Mouse (Mus musculus) forebrain, embryonic 14.5 days (tissue): ENCODE data around the gene Tiam1. TPM values are rescaled to one million over a fixed set of nuclear protein-coding genes. Genes with fewer than 3 reads are reported as not detected.

Experiments used
- ATAC-seq: fragments of 200-750 bp; cut with Nextera tagmentation; 2 replicates; pipeline ENCODE4 v1.8.0; 2017; ENCODE audit warnings: mild to moderate bottlenecking, moderate library complexity
- DNase-seq: peaks from one replicate; pipeline ENCODE4 v3.0.0-alpha.2; 2015; ENCODE audit warnings: low spot score
- H3K27ac ChIP-seq: fragments of 300-500 bp; sonication (generic); 2 replicates; pipeline ENCODE4 v1.5.1; 2014; ENCODE audit warnings: low read depth, mild to moderate bottlenecking, control low read depth, low read length, moderate library complexity
- H3K27me3 ChIP-seq: fragments of 300-500 bp; sonication (generic); replicated peaks from 2 replicates; pipeline ENCODE4 v1.6.1; 2014; ENCODE audit warnings: low read length, control low read depth, mixed read lengths; ENCODE audit not compliant: control insufficient read depth, insufficient read depth
- H3K36me3 ChIP-seq: fragments of 300-500 bp; sonication (generic); 2 replicates; pipeline ENCODE4 v1.6.1; 2014; ENCODE audit warnings: low read length, control low read depth; ENCODE audit not compliant: control insufficient read depth, insufficient read depth
- H3K4me1 ChIP-seq: fragments of 300-500 bp; sonication (generic); 2 replicates; pipeline ENCODE4 v1.6.1; 2014; ENCODE audit warnings: antibody characterized with exemption, low read length, control low read depth; ENCODE audit not compliant: control insufficient read depth, insufficient read depth
- H3K4me2 ChIP-seq: fragments of 300-500 bp; sonication (generic); 2 replicates; pipeline ENCODE4 v1.6.1; 2014; ENCODE audit warnings: mild to moderate bottlenecking, control low read depth, low read length
- H3K4me3 ChIP-seq: fragments of 300-500 bp; sonication (generic); 2 replicates; pipeline ENCODE4 v1.5.1; 2014; ENCODE audit warnings: low read depth, low read length, control low read depth
- H3K9ac ChIP-seq: fragments of 300-500 bp; sonication (generic); 2 replicates; pipeline ENCODE4 v1.6.1; 2014; ENCODE audit warnings: mild to moderate bottlenecking, low read length, control low read depth, moderate library complexity
- H3K9me3 ChIP-seq: fragments of 300-500 bp; sonication (generic); replicated peaks from 2 replicates; pipeline ENCODE4 v1.6.1; 2016; ENCODE audit warnings: low read length, control low read depth, mixed read lengths; ENCODE audit not compliant: control insufficient read depth
- WGBS: fragments of 180-500 bp; shearing (Covaris S2); extraction: QIAGEN DNeasy Blood & Tissue Kit; methylation state at CpG from one replicate; pipeline ENCODE4 v1.1.7; 2014; 5-methylcytosine and 5-hydroxymethylcytosine counted together
- polyA plus RNA-seq: library from polyadenylated mRNA; unstranded; fragments of >200 nt; fragmentation: Nextera tagmentation; extraction: Ambion mirVana; gene quantifications from 2 replicates; pipeline ENCODE4 v1.2.1, GENCODE M21; 2014

Gene Tiam1
- polyA plus RNA-seq, 1 experiment from 2014 or later: 22.4 TPM

- peaks cover 4% of the 10 kb centered on the region; the same call in 1 of the 2 replicates for H3K4me1 ChIP-seq
- H3K36me3 ChIP-seq: no peaks in the 10 kb centered on the region
- no peak overlapping the region for H3K4me3 ChIP-seq
- H3K9ac ChIP-seq: no peak overlapping the region
- DNase-seq (peak; percentile 55), ATAC-seq (no peak)
- no peaks in the 10 kb centered on the region for H3K9me3 ChIP-seq
- 0 out of 2 replicates have a peak overlapping the region, but pooled peaks have one; percentile 6 for H3K4me2 ChIP-seq
- H3K27ac ChIP-seq: no peak overlapping the region
- H3K27me3 ChIP-seq: no peaks in the 10 kb centered on the region
- WGBS: 15% methylated on average over 8 of the region's 8 CpGs
Observed at GRCm38 (mm10) chr16:89762096-89762495, 381.5 kb downstream of the Tiam1 start.

- Histone ChIP-seq H3K9ac (no peak overlapping the region), H3K4me1 (peaks cover 3% of the 10 kb centered on the region; the same call in 1 of the 2 replicates), H3K4me2 (no peak overlapping the region), H3K36me3 (no peaks in the 10 kb centered on the region), H3K4me3 (no peak overlapping the region), H3K27ac (no peak overlapping the region), H3K27me3 (no peaks in the 10 kb centered on the region), H3K9me3 (no peaks in the 10 kb centered on the region)
- ATAC-seq: peak; percentile 60; the same call in 1 of the 2 replicates
- WGBS: 62% methylated on average over 5 of the region's 5 CpGs
- DNase-seq: peak; percentile 74
Observed at GRCm38 (mm10) chr16:89757384-89757783, 386.2 kb downstream of the Tiam1 start.

- no peak for ATAC-seq
Observed at GRCm38 (mm10) chr16:89754709-89755108, 388.9 kb downstream of the Tiam1 start.

GRCm38 (mm10) chr16:89747864-89748263, 395.7 kb downstream of the Tiam1 start:
- H3K4me1 ChIP-seq: no peaks in the 10 kb centered on the region
- ATAC-seq: no peak

More at GRCm38 (mm10) chr16:89754709-89755108, 388.9 kb downstream of the Tiam1 start:
- no peaks in the 10 kb centered on the region for H3K27me3 ChIP-seq
- no peak overlapping the region for H3K4me2 ChIP-seq
- H3K4me3 ChIP-seq: no peak overlapping the region
- H3K36me3 ChIP-seq: no peaks in the 10 kb centered on the region
- DNase-seq: no peak
- H3K27ac ChIP-seq: no peak overlapping the region
- H3K4me1 ChIP-seq: no peaks in the 10 kb centered on the region
- WGBS: 74% methylated on average over 3 of the region's 3 CpGs
- H3K9me3 ChIP-seq: no peaks in the 10 kb centered on the region
- no peak overlapping the region for H3K9ac ChIP-seq

GRCm38 (mm10) chr16:89739559-89739958, 404.0 kb downstream of the Tiam1 start:
- H3K4me1 ChIP-seq: 0 out of 2 replicates have a peak, but pooled peaks cover 3% of the 10 kb centered on the region
- H3K36me3 ChIP-seq: no peaks in the 10 kb centered on the region
- no peaks in the 10 kb centered on the region for H3K27me3 ChIP-seq
- H3K4me2 ChIP-seq: no peak overlapping the region
- no peak overlapping the region for H3K9ac ChIP-seq
- no peak for ATAC-seq
- 58% methylated on average over 2 of the region's 2 CpGs for WGBS
- H3K4me3 ChIP-seq: no peak overlapping the region
- H3K9me3 ChIP-seq: no peaks in the 10 kb centered on the region
- no peak for DNase-seq
- H3K27ac ChIP-seq: no peak overlapping the region

More at GRCm38 (mm10) chr16:89747864-89748263, 395.7 kb downstream of the Tiam1 start:
- H3K9me3 ChIP-seq: no peaks in the 10 kb centered on the region
- H3K27ac ChIP-seq: no peak overlapping the region
- 34% methylated on average over 2 of the region's 2 CpGs for WGBS
- no peak for DNase-seq
- H3K4me2 ChIP-seq: no peak overlapping the region
- no peaks in the 10 kb centered on the region for H3K27me3 ChIP-seq
- no peaks in the 10 kb centered on the region for H3K36me3 ChIP-seq
- H3K9ac ChIP-seq: no peak overlapping the region
- no peak overlapping the region for H3K4me3 ChIP-seq

GRCm38 (mm10) chr16:89738963-89739362, 404.6 kb downstream of the Tiam1 start:
- Histone ChIP-seq H3K9me3 (no peaks in the 10 kb centered on the region), H3K36me3 (no peaks in the 10 kb centered on the region), H3K9ac (no peak overlapping the region), H3K4me2 (no peak overlapping the region), H3K27me3 (no peaks in the 10 kb centered on the region), H3K27ac (no peak overlapping the region), H3K4me1 (0 out of 2 replicates have a peak, but pooled peaks cover 3% of the 10 kb centered on the region), H3K4me3 (no peak overlapping the region)
- peak; percentile 18; the same call in 1 of the 2 replicates for ATAC-seq
- peak; percentile 23 for DNase-seq
- WGBS: 2% methylated on average over 6 of the region's 6 CpGs

Other genes with a start within 250 kb of the Tiam1 start
- gene Sod1, start 77.0 kb upstream of the Tiam1 start, polyA plus RNA-seq: 879 and 1,044 TPM in 2 replicates
- gene Scaf4, start 140.7 kb upstream of the Tiam1 start, polyA plus RNA-seq: 13.1 and 18.0 TPM in 2 replicates
- 10.6 and 10.7 TPM in 2 replicates for gene Hunk, start 242.2 kb upstream of the Tiam1 start, polyA plus RNA-seq